Mouse (Mus musculus) liver, adult 2 months (tissue): Measurements from ENCODE around the gene Rpl38. TPM values are rescaled to one million over a fixed set of nuclear protein-coding genes. Genes with fewer than 3 reads are reported as not detected.

Source experiments
- DNase-seq: peaks from one replicate; pipeline ENCODE4 v3.0.0-alpha.2; 2011; ENCODE audit warnings: low read depth, low spot score; ENCODE audit errors: extremely low read depth
- H3K27ac ChIP-seq: fragments of 200-500 bp; replicated peaks from 2 replicates; pipeline ENCODE4 v1.5.1; 2012; ENCODE audit warnings: low read depth, mild to moderate bottlenecking, control low read depth, inconsistent platforms, low read length; ENCODE audit not compliant: insufficient read depth
- H3K27me3 ChIP-seq: fragments of 200-500 bp; 2 replicates; pipeline ENCODE4 v1.6.1; 2012; ENCODE audit warnings: mild to moderate bottlenecking, moderate library complexity, low read length, inconsistent platforms; ENCODE audit not compliant: control insufficient read depth, insufficient read depth
- H3K36me3 ChIP-seq: fragments of 200-500 bp; 2 replicates; pipeline ENCODE4 v1.6.1; 2012; ENCODE audit warnings: low read length, inconsistent platforms; ENCODE audit not compliant: control insufficient read depth, insufficient read depth
- H3K4me1 ChIP-seq: fragments of 200-500 bp; 2 replicates; pipeline ENCODE4 v1.6.1; 2011; ENCODE audit warnings: low read length; ENCODE audit not compliant: control insufficient read depth, insufficient read depth
- H3K4me3 ChIP-seq: fragments of 200-500 bp; 2 replicates; pipeline ENCODE4 v1.5.1; 2011; ENCODE audit warnings: low read depth, mild to moderate bottlenecking, control low read depth, low read length, moderate library complexity; ENCODE audit not compliant: insufficient read depth
- H3K79me2 ChIP-seq: fragments of 200-500 bp; 2 replicates; pipeline ENCODE4 v1.6.1; 2012; ENCODE audit warnings: inconsistent platforms, mild to moderate bottlenecking, low read length, moderate library complexity; ENCODE audit not compliant: control insufficient read depth, insufficient read depth
- H3K9ac ChIP-seq: fragments of 200-500 bp; 2 replicates; pipeline ENCODE4 v1.6.1; 2012; ENCODE audit warnings: low read depth, mild to moderate bottlenecking, control low read depth, inconsistent platforms, low read length
- CTCF ChIP-seq: fragments of 200-500 bp; IDR thresholded peaks from 2 replicates; pipeline ENCODE4 v1.5.1; 2011; ENCODE audit warnings: low read depth, low read length, control low read depth
- POLR2A ChIP-seq: fragments of 200-500 bp; IDR thresholded peaks from 2 replicates; pipeline ENCODE4 v1.6.1; 2011; ENCODE audit warnings: low read length, control low read depth; ENCODE audit not compliant: insufficient read depth; ENCODE audit errors: extremely low read depth
- WGBS: fragments of 180-500 bp; shearing (Covaris S2); methylation state at CpG from one replicate; pipeline ENCODE4 v1.1.7; 2018; 5-methylcytosine and 5-hydroxymethylcytosine counted together
- polyA plus RNA-seq: library from polyadenylated mRNA; depleted of rRNA; stranded (reverse); fragments of >200 nt; gene quantifications from 2 replicates; pipeline ENCODE4 v1.2.3, GENCODE M21; 2012
- total RNA-seq: library from RNA; depleted of rRNA; stranded (reverse); fragments of >200 nt; gene quantifications from 2 replicates; pipeline ENCODE4 v1.2.3, GENCODE M21; 2014

Rpl38 gene
- total and polyA plus RNA-seq, 2 experiments: 258 to 1,006 TPM

DNA sequence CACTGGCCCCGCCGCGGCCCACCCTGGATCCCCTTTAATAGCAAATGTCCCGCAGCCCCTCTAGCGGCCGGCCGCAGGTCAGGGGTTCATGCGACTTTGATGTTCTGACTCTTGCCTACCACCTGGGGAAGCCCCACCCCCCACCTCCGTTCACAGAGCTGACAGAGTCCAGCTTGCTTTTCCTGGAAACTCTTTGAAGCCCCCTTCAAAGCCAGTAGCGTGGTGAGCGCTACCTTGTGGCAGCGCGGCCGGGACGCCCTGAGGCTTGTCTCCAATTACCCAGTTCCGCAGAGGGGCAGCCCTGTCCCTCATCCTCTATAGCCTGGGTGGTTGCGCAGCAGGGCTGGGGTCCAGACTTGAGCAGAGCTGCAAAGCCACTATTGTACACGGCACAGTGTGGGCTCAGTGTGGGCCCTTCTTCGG lies 28.6 kb upstream of the Rpl38 start:
- Histone ChIP-seq H3K9ac (no peak overlapping the region), H3K27ac (no peak overlapping the region), H3K4me1 (no peaks in the 10 kb centered on the region), H3K36me3 (no peaks in the 10 kb centered on the region), H3K79me2 (no peaks in the 10 kb centered on the region), H3K4me3 (no peak overlapping the region), H3K27me3 (no peaks in the 10 kb centered on the region)
- WGBS: 21% methylated on average over 19 of the region's 19 CpGs
- no peak for DNase-seq
- no peak for TF ChIP-seq CTCF
- TF ChIP-seq POLR2A: no peak

DNA sequence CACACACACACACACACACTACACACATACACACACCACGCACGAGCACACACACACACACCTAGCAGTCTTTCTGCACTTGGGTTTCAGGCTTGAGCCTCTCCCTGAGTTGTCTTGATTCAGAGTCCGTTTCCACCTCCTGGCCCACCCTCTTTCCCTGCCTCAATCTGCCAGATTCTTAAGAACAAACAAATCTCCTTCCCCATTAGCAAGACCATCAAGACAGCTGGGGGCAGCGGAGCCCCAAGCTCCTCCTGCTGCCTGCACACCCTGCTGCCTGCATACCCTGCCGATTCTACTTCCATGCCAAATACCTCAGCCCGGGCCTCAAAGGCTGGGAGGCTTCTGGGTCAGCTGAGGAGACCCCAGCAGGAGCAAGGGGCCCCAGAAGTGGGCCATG lies 27.7 kb upstream of the Rpl38 start:
- TF ChIP-seq CTCF: no peak
- TF ChIP-seq POLR2A: no peak
- 76% methylated on average over 6 of the region's 6 CpGs for WGBS

DNA sequence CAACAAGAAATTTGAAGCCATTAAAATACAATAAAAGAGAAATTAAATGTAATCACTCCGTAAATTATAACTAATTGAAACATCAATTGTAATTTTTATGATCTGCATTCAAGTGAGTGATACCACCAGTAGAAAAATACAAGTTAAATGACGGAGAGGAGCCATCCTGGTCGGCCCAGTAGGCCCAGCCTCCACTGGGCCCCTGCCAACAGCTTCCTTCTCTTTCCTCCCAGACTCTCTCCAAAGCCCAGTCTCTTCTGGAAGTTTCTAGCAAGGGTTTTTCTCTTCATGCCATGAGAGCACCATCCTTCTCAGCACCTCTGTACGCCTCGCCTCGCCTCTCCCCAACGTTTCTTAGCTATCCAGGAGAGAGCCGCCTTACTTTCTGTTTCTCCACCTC lies 27.2 kb upstream of the Rpl38 start:
- WGBS: 91% methylated on average over 8 of the region's 8 CpGs
- DNase-seq: no peak
- no peaks in the 10 kb centered on the region for H3K27me3 ChIP-seq
- no peak overlapping the region for H3K4me3 ChIP-seq
- no peak overlapping the region for H3K27ac ChIP-seq
- H3K36me3 ChIP-seq: no peaks in the 10 kb centered on the region
- no peak overlapping the region for H3K9ac ChIP-seq
- H3K79me2 ChIP-seq: no peaks in the 10 kb centered on the region
- H3K4me1 ChIP-seq: no peaks in the 10 kb centered on the region
- TF ChIP-seq POLR2A (no peak), CTCF (no peak)

More for the DNA sequence above, 27.7 kb upstream of the Rpl38 start:
- H3K36me3 ChIP-seq: no peaks in the 10 kb centered on the region
- H3K4me3 ChIP-seq: no peak overlapping the region
- no peaks in the 10 kb centered on the region for H3K4me1 ChIP-seq
- H3K27me3 ChIP-seq: no peaks in the 10 kb centered on the region
- no peak for DNase-seq
- H3K79me2 ChIP-seq: no peaks in the 10 kb centered on the region
- H3K9ac ChIP-seq: no peak overlapping the region
- H3K27ac ChIP-seq: no peak overlapping the region

DNA sequence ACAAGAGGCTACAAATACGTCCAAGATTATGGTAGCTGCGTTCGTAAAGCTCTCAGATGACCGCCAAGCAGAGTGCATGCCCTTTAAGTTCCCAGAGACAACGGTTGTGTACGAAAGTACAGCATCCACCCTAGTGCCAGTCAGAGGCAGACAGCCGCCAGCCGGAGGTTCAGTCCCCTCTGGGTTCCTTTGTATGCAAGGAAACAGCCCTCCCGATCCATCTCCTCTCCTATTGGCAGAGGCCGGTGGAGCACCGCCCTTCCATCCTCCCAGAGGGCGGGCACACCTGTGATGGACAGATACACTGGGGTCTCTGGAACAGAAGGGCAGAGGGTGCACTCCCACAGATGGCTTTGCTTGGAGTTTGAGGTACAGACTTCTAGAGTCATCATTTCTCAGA lies 26.1 kb upstream of the Rpl38 start:
- Histone ChIP-seq H3K9ac (no peak overlapping the region), H3K36me3 (no peaks in the 10 kb centered on the region), H3K4me1 (no peaks in the 10 kb centered on the region), H3K27ac (no peak overlapping the region), H3K27me3 (no peaks in the 10 kb centered on the region), H3K79me2 (no peaks in the 10 kb centered on the region), H3K4me3 (no peak overlapping the region)
- TF ChIP-seq CTCF (no peak), POLR2A (no peak)
- no peak for DNase-seq
- 66% methylated on average over 12 of the region's 12 CpGs for WGBS

DNA sequence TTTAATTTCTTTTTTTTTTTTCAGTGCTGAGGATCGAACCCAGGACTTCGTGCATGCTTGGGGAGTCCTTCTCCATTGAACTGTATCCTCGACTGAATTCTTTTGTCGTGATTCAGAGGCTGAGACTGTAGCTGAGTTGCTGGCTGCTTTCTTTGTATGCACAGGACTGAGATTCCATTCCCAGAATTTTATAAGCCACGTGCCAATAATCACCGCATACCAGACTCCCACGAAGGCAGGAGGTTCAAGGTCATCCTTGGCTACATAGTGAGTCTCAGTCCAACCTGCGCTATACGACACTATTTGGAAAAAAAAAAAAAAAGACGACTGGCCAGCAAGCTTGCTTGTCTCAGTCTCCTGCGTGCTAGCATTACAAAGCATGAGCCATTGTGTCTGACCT lies 25.4 kb upstream of the Rpl38 start:
- Histone ChIP-seq H3K27ac (no peak overlapping the region), H3K4me1 (no peaks in the 10 kb centered on the region), H3K79me2 (no peaks in the 10 kb centered on the region), H3K27me3 (no peaks in the 10 kb centered on the region), H3K9ac (no peak overlapping the region), H3K36me3 (no peaks in the 10 kb centered on the region), H3K4me3 (no peak overlapping the region)
- no peak for DNase-seq
- 71% methylated on average over 11 of the region's 11 CpGs for WGBS
- TF ChIP-seq POLR2A (no peak), CTCF (no peak)

DNA sequence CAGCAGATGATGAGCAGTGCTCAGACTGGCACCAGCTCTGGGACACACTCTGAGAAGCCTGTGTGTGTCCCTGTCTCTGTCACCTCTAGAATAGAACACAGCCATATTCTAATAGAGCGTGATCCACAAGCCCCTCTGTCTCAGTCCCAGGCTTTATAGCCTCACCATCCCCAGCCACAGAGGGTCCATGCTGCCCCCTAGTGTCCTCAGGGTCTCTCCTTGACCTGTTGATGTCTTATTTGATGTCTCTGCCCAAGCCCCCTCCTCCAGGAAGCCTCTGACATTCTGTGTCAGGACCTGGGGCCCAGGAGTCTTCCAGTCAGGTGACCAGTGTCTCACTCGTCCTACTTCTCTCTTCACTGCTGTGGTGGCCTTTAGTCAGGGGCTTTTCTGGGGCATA lies 24.2 kb upstream of the Rpl38 start:
- Histone ChIP-seq H3K4me3 (no peak overlapping the region), H3K36me3 (no peaks in the 10 kb centered on the region), H3K4me1 (no peaks in the 10 kb centered on the region), H3K9ac (no peak overlapping the region), H3K27ac (no peak overlapping the region), H3K27me3 (no peaks in the 10 kb centered on the region), H3K79me2 (no peaks in the 10 kb centered on the region)
- DNase-seq: no peak
- TF ChIP-seq CTCF: no peak
- no peak for TF ChIP-seq POLR2A
- WGBS: 55% methylated on average over 2 of the region's 2 CpGs
